Mouse (Mus musculus) kidney, postnatal 36 days (tissue): ENCODE measurements around the gene Fgf2.

Source experiments
- DNase-seq, 2 experiments: peaks; one replicate each; pipeline ENCODE4 v3.0.0; 2021 to 2022; ENCODE audit warnings: mixed read lengths in 2 of 2

Gene Fgf2

GRCm38 (mm10) chr3:37348221-37349165, at the start of gene Fgf2:
Gene Fgf2, plus strand, starts transcription at chr3:37348346.
- peak in 1 of 2 experiments; percentile 48 for DNase-seq

GRCm38 (mm10) chr3:37299470-37299869, 48.7 kb upstream of the Fgf2 start:
- no peak for DNase-seq

- peak; percentile 30 to 75 for DNase-seq
These were observed 45.5 kb upstream of the Fgf2 start for GRCm38 (mm10) chr3:37302685-37303084.

- DNase-seq = no peak
These were observed 44.6 kb upstream of the Fgf2 start for GRCm38 (mm10) chr3:37303392-37304139.

- DNase-seq = no peak
These were observed 36.2 kb upstream of the Fgf2 start for GRCm38 (mm10) chr3:37311897-37312369.

GRCm38 (mm10) chr3:37312370-37312941, 35.7 kb upstream of the Fgf2 start, which contains the start of the genes Bbs12 and Cetn4:
Gene Bbs12, plus strand, starts transcription at chr3:37312554.
Gene Cetn4, minus strand, starts transcription at chr3:37312708.
- peak; percentile 95 to 97 for DNase-seq

GRCm38 (mm10) chr3:37313371-37313770, 34.8 kb upstream of the Fgf2 start:
- DNase-seq = no peak

- DNase-seq = peak in 1 of 2 experiments; percentile 37
These were observed 31.9 kb upstream of the Fgf2 start for GRCm38 (mm10) chr3:37316233-37316632.

- no peak for DNase-seq
These were observed 23.8 kb upstream of the Fgf2 start for GRCm38 (mm10) chr3:37324310-37324709.

- no peak for DNase-seq
These were observed 22.6 kb upstream of the Fgf2 start for GRCm38 (mm10) chr3:37325317-37326112.

- no peak for DNase-seq
These were observed 21.5 kb upstream of the Fgf2 start for GRCm38 (mm10) chr3:37326627-37327026.

- DNase-seq = no peak
These were observed 19.7 kb upstream of the Fgf2 start for GRCm38 (mm10) chr3:37328489-37328888.

- no peak for DNase-seq
These were observed 18.2 kb upstream of the Fgf2 start for GRCm38 (mm10) chr3:37329963-37330362.

- DNase-seq = no peak
These were observed 16.1 kb upstream of the Fgf2 start for GRCm38 (mm10) chr3:37331999-37332449.

- DNase-seq = no peak
These were observed 14.1 kb upstream of the Fgf2 start for GRCm38 (mm10) chr3:37334053-37334452.

GRCm38 (mm10) chr3:37341110-37341509, 7.0 kb upstream of the Fgf2 start:
- DNase-seq = peak in 1 of 2 experiments; percentile 58

- no peak for DNase-seq
These were observed 5.3 kb upstream of the Fgf2 start for GRCm38 (mm10) chr3:37342811-37343210.

- no peak for DNase-seq
These were observed 475 bp upstream of the Fgf2 start for GRCm38 (mm10) chr3:37347671-37348070.

GRCm38 (mm10) chr3:37349166-37349548, 1.0 kb downstream of the Fgf2 start:
- DNase-seq = no peak

- no peak for DNase-seq
These were observed 2.2 kb downstream of the Fgf2 start for GRCm38 (mm10) chr3:37350386-37350785.

- DNase-seq = no peak
These were observed 5.9 kb downstream of the Fgf2 start for GRCm38 (mm10) chr3:37353951-37354481.

- DNase-seq = no peak
These were observed 6.6 kb downstream of the Fgf2 start for GRCm38 (mm10) chr3:37354737-37355136.
